Comparison of ENCODE assay signal across 28 mouse cellular contexts in genomic region chr4:55812846-55813245, GRCm38 (mm10).
DNase-seq lines count a peak whose midpoint lies in the region; ATAC-seq lines count a peak whose summit lies in the region.
"Had no signal": no experiment of that assay in that cellular context is flagged by ENCODE, and none has a peak within 500 bp of the region (broad histone marks: within the 10 kb centered on the region; RNA-seq: fewer than 3 reads in every experiment).

No protein-coding gene starts in this region.

- no peak overlapping the region for H3K4me2 ChIP-seq in lung, embryonic 16.5 days (ENCODE audit: low read depth, low read length)
- H3K4me2 ChIP-seq: hindbrain, embryonic 15.5 days; liver, embryonic 12.5 days had no signal

- no peaks in the 10 kb centered on the region for H3K36me3 ChIP-seq in lung, embryonic 16.5 days (ENCODE audit: control insufficient read depth, insufficient read depth, low read length)
- H3K36me3 ChIP-seq: G1E; hindbrain, embryonic 10.5 days; hindbrain, embryonic 15.5 days; liver, embryonic 12.5 days had no signal

- H3K9ac ChIP-seq in lung, embryonic 16.5 days (ENCODE audit: low read length): no peak overlapping the region
- H3K9ac ChIP-seq: hindbrain, embryonic 15.5 days; liver, embryonic 12.5 days; liver, postnatal 0 days had no signal

- peak overlapping the region; percentile 7; the same call in 1 of the 2 replicates for H3K27ac ChIP-seq in lung, embryonic 16.5 days (ENCODE audit: low read length)
- H3K27ac ChIP-seq: heart, adult 2 months; hindbrain, embryonic 10.5 days; hindbrain, embryonic 15.5 days; liver, embryonic 12.5 days had no signal

- no peaks in the 10 kb centered on the region for H3K4me1 ChIP-seq in lung, embryonic 16.5 days (replicated peaks; ENCODE audit: control insufficient read depth, insufficient read depth, low read length)
- H3K4me1 ChIP-seq: hindbrain, embryonic 10.5 days; hindbrain, embryonic 15.5 days; liver, embryonic 12.5 days; megakaryocyte, embryonic 14.5 days had no signal

- H3K27me3 ChIP-seq in lung, embryonic 16.5 days (ENCODE audit: control insufficient read depth, insufficient read depth, low read depth, low read length): no peaks in the 10 kb centered on the region
- H3K27me3 ChIP-seq: hindbrain, embryonic 15.5 days; liver, embryonic 12.5 days; megakaryocyte, embryonic 14.5 days had no signal

- peak; percentile 90 for DNase-seq in heart, adult 11 months
- DNase-seq in heart, adult 9 months (ENCODE audit: low spot score in 2 of 2): no peak
- peak; percentile 69 for DNase-seq in lung, postnatal 36 days
- DNase-seq in frontal cortex, postnatal 36 days (ENCODE audit: low spot score in 2 of 2): no peak
- DNase-seq in layer of hippocampus, adult 9-11 months: no peak
- DNase-seq: adrenal gland, adult 8-10 months; cerebellum, adult 11-12 months; cerebellum, adult 9-11 months; gastrocnemius, postnatal 14 days; heart, adult 2 months; heart, postnatal 14 days; kidney, adult 2 months; kidney, postnatal 36 days; layer of hippocampus, postnatal 36 days; left cerebral cortex, postnatal 4 days; liver, postnatal 0 days; midbrain, embryonic 14.5 days; thymus, postnatal 14 days had no signal

- H3K4me3 ChIP-seq in lung, embryonic 16.5 days (ENCODE audit: low read length): no peak overlapping the region
- H3K4me3 ChIP-seq: erythroblast, embryonic 14.5 days; heart, adult 2 months; hindbrain, embryonic 10.5 days; hindbrain, embryonic 15.5 days; liver, embryonic 12.5 days; megakaryocyte, embryonic 14.5 days had no signal

- peak; percentile 86 for ATAC-seq in lung, embryonic 16.5 days (ENCODE audit: low read depth)
- no peak for ATAC-seq in granulocyte monocyte progenitor cell, adult 5-6 weeks (replicated peaks; ENCODE audit: poor library complexity, severe bottlenecking)
- ATAC-seq: forebrain, embryonic 16.5 days; inflammation-experienced regulatory T-cells, adult 6 months; liver, embryonic 12.5 days; liver, postnatal 0 days had no signal

- H3K9me3 ChIP-seq in lung, embryonic 16.5 days (ENCODE audit: control insufficient read depth, low read length): no peaks in the 10 kb centered on the region
- H3K9me3 ChIP-seq: hindbrain, embryonic 10.5 days; hindbrain, embryonic 15.5 days; liver, embryonic 12.5 days had no signal

- 43% methylated on average over 8 of the region's 8 CpGs for WGBS in lung, embryonic 16.5 days

Comparison
In these comparisons a context has a peak if more than half of its experiments do, and no peak if none do; other contexts are left out.
1. DNase-seq: peak in heart, adult 11 months (single experiment) and lung, postnatal 36 days (single experiment); none in heart, adult 9 months (0 of 2), frontal cortex, postnatal 36 days (0 of 2) and layer of hippocampus, adult 9-11 months (single experiment).